Mouse (Mus musculus) heart, embryonic 16.5 days (tissue): ENCODE results near the gene Poglut1. TPM values are rescaled to one million over a fixed set of nuclear protein-coding genes. Genes with fewer than 3 reads are reported as not detected.
A peak's percentile ranks its signal among the peaks of the same experiment; 100 is the strongest.

Source experiments
- ATAC-seq: fragments of 200-750 bp; cut with Nextera tagmentation; replicated peaks from 2 replicates; pipeline ENCODE4 v1.8.0; 2017; ENCODE audit warnings: moderate number of reproducible peaks; ENCODE audit not compliant: insufficient read depth, low FRiP score; ENCODE audit errors: extremely low read depth
- H3K27ac ChIP-seq: fragments of 300-500 bp; sonication (generic); 2 replicates; pipeline ENCODE4 v1.5.1; 2014; ENCODE audit warnings: mild to moderate bottlenecking, low read length, control low read depth, moderate library complexity
- H3K27me3 ChIP-seq: fragments of 300-500 bp; sonication (generic); 2 replicates; pipeline ENCODE4 v1.6.1; 2014; ENCODE audit warnings: low read length, mixed read lengths; ENCODE audit not compliant: control insufficient read depth, insufficient read depth
- H3K36me3 ChIP-seq: fragments of 300-500 bp; sonication (generic); 2 replicates; pipeline ENCODE4 v1.6.1; 2014; ENCODE audit not compliant: control insufficient read depth, insufficient read depth
- H3K4me1 ChIP-seq: fragments of 300-500 bp; sonication (generic); 2 replicates; pipeline ENCODE4 v1.6.1; 2014; ENCODE audit warnings: low read length, mixed read lengths; ENCODE audit not compliant: control insufficient read depth, insufficient read depth
- H3K4me2 ChIP-seq: fragments of 300-500 bp; sonication (generic); 2 replicates; pipeline ENCODE4 v1.6.1; 2014; ENCODE audit warnings: low read depth, mild to moderate bottlenecking, control low read depth, low read length
- H3K4me3 ChIP-seq: fragments of 300-500 bp; sonication (generic); 2 replicates; pipeline ENCODE4 v1.5.1; 2014; ENCODE audit warnings: mild to moderate bottlenecking, control low read depth, low read length
- H3K9ac ChIP-seq: fragments of 300-500 bp; sonication (generic); 2 replicates; pipeline ENCODE4 v1.6.1; 2014; ENCODE audit warnings: low read length, control low read depth
- H3K9me3 ChIP-seq: fragments of 300-500 bp; sonication (generic); replicated peaks from 2 replicates; pipeline ENCODE4 v1.6.1; 2016; ENCODE audit warnings: low read length; ENCODE audit not compliant: control insufficient read depth
- WGBS: fragments of 180-500 bp; shearing (Covaris S2); extraction: QIAGEN DNeasy Blood & Tissue Kit; methylation state at CpG from one replicate; pipeline ENCODE4 v1.1.7; 2014; 5-methylcytosine and 5-hydroxymethylcytosine counted together
- polyA plus RNA-seq: library from polyadenylated mRNA; unstranded; fragments of >200 nt; fragmentation: Nextera tagmentation; extraction: Ambion mirVana; gene quantifications from 2 replicates; pipeline ENCODE4 v1.2.1, GENCODE M21; 2015

Poglut1 gene
- polyA plus RNA-seq, 1 experiment from 2014 or later, result 28.9 TPM

DNA sequence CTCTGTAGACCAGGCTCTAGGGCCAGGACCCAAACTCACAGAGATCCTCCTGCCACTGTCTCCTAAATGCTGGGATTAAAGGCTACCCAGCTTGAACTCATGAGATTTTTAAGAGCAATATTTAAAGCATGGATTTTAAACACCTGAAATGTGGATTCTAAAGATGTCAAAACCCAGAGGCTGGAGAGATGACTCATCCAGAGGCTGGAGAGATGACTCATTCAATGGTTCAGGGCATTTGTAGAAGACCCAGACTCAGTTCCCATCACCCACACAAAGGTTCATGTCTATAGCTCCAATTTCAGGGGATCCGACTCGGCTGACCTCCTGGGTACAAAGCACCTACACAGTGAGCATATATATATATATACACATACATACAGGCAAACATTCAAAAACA, 30.9 kb downstream of the Poglut1 start:
- H3K27ac ChIP-seq, result no peak overlapping the region
- no peak overlapping the region for H3K4me3 ChIP-seq
- peaks cover 16% of the 10 kb centered on the region; the same call in 1 of the 2 replicates for H3K36me3 ChIP-seq
- peaks cover 10% of the 10 kb centered on the region for H3K4me1 ChIP-seq
- H3K9me3 ChIP-seq, result no peaks in the 10 kb centered on the region
- H3K4me2 ChIP-seq, result no peak overlapping the region
- ATAC-seq, result no peak
- no peak overlapping the region for H3K9ac ChIP-seq
- H3K27me3 ChIP-seq, result no peaks in the 10 kb centered on the region
- WGBS, result 97% methylated on average over 2 of the region's 2 CpGs

DNA sequence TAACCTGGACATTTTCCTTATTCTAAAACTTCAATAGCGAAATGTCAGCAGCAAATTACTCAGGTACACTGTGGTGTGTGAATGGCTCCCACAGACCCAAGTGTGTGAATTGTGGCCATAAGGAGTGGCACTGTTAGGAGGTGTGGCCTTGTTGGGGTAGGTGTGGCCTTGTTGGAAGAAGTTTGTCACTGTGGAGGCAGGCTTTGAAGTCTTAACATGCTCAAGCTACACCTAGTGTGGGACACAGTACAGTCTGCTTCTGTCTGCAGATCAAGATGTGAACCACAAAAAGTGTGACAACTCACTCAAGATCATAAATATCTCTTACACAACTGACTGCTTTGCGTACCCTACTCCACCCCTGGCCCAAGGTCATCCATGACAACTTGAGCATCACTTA, 39.2 kb downstream of the Poglut1 start:
- no peak for ATAC-seq
- Histone ChIP-seq H3K4me1 (no peaks in the 10 kb centered on the region), H3K4me3 (no peak overlapping the region), H3K9me3 (no peaks in the 10 kb centered on the region), H3K36me3 (peaks cover 22% of the 10 kb centered on the region), H3K27me3 (no peaks in the 10 kb centered on the region), H3K9ac (no peak overlapping the region), H3K4me2 (no peak overlapping the region), H3K27ac (no peak overlapping the region)
- WGBS, result 89% methylated on average over 2 of the region's 2 CpGs

DNA sequence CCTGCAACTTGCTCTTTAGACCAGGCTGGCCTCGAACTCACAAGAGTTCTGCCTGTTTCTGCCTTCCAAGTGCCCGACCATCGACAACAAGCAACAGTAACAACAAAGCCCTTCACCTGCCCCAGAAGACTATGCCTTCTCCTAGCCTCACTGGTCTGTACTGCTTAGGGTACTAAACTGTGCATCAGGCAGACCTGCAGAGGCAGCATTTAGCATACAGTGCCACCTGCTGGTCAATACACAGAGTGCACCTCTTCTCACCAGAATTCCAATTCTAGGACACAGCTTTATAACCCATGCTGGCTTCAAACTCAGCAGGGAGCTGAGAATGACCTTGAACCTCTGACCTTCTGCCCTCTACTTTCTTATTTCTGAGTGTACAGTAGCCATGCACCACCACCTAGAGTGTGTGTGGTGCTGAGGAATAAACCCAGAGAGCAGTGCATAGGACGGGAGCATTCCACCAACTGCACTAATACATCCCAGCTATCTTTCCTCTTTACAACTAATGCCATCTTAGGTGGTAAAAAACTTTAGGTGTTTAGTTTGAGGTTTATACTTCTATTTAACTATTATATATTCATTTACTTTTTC, 43.9 kb downstream of the Poglut1 start:
- Histone ChIP-seq H3K27ac (no peak overlapping the region), H3K36me3 (peaks cover 31% of the 10 kb centered on the region)
- 64% methylated on average over 4 of the region's 4 CpGs for WGBS

DNA sequence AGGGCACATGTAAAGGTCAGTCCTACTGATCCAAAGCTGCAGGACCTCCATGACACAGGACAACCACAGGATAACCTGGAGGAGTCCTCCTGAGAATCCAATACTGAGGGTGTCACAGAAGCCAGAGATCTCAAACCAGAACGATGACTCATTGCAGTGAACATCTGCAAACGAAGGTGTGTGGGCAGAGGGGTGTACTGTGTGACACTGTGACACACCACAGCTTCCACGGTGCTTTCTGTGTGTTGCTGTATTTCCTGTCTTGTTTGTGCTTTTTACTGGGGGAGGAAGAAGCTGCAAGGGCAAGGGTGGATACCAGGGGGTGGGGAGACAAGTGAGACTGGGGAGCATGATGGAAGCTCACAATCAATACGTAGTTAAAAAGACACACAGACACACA, 46.5 kb downstream of the Poglut1 start:
- no peak overlapping the region for H3K4me3 ChIP-seq
- no peak overlapping the region for H3K4me2 ChIP-seq
- no peaks in the 10 kb centered on the region for H3K4me1 ChIP-seq
- H3K9me3 ChIP-seq, result no peaks in the 10 kb centered on the region
- H3K9ac ChIP-seq, result no peak overlapping the region
- ATAC-seq, result no peak
- H3K27ac ChIP-seq, result no peak overlapping the region
- 82% methylated on average over 4 of the region's 4 CpGs for WGBS
- H3K27me3 ChIP-seq, result no peaks in the 10 kb centered on the region
- peaks cover 38% of the 10 kb centered on the region for H3K36me3 ChIP-seq

More for the DNA sequence above, 43.9 kb downstream of the Poglut1 start:
- Histone ChIP-seq H3K4me2 (no peak overlapping the region), H3K4me1 (no peaks in the 10 kb centered on the region), H3K27me3 (no peaks in the 10 kb centered on the region), H3K9me3 (no peaks in the 10 kb centered on the region), H3K4me3 (no peak overlapping the region), H3K9ac (no peak overlapping the region)
- peak; percentile 74; the same call in 1 of the 2 replicates for ATAC-seq

DNA sequence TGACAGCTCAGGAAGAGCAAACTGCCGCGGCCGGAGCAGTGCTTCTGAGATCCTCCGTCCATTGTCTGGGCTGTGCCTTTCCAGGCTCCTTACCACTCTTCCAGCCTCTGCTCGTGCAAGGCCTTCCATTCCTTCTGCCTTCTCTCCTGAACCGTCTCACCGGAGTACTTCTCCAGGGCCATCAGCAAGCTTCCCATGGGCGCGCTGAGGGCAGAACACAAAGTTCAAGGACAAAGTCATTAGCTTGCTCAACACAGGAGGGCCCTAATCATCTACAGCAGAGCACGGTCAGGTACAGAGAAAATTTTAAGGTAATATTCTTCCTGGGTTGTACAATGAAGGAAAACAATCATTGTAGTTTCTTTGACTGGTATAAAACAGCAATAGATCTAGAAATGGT, 47.6 kb downstream of the Poglut1 start:
- ATAC-seq, result no peak
- no peaks in the 10 kb centered on the region for H3K4me1 ChIP-seq
- H3K4me3 ChIP-seq, result no peak overlapping the region
- peaks cover 41% of the 10 kb centered on the region for H3K36me3 ChIP-seq
- no peaks in the 10 kb centered on the region for H3K9me3 ChIP-seq
- H3K27ac ChIP-seq, result no peak overlapping the region
- H3K27me3 ChIP-seq, result no peaks in the 10 kb centered on the region
- no peak overlapping the region for H3K4me2 ChIP-seq
- H3K9ac ChIP-seq, result no peak overlapping the region
- 85% methylated on average over 10 of the region's 10 CpGs for WGBS

DNA sequence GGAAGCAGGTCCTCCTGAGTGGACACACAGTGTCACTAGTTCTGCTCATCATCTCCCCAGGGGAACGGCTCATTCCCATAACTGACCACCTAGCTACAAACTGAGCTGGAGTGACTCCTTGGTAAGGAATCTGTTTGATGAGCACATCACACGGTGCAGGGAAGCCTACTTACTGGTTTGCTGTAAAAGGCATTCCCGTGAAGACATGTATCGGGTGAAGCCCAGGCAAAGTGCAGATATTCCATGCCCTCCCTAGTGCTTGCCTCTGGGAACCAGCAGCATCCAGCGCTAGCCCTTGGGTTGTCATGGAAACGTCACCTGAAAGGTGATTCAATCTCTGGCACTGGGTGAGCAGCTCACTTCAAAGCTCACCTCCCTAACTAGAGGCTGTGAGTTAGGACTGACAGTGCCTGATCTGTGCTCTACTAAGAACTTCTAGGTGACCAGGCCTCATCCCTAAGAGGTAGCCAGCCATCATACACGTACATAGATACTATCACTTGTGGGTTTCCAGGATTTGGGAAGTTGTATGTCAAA, 53.4 kb downstream of the Poglut1 start:
- Histone ChIP-seq H3K9me3 (no peaks in the 10 kb centered on the region), H3K27me3 (no peaks in the 10 kb centered on the region), H3K4me3 (no peak overlapping the region), H3K36me3 (peaks cover 24% of the 10 kb centered on the region; the same call in 1 of the 2 replicates), H3K9ac (no peak overlapping the region), H3K4me2 (no peak overlapping the region), H3K27ac (no peak overlapping the region), H3K4me1 (no peaks in the 10 kb centered on the region)
- ATAC-seq, result no peak
- 79% methylated on average over 7 of the region's 7 CpGs for WGBS

DNA sequence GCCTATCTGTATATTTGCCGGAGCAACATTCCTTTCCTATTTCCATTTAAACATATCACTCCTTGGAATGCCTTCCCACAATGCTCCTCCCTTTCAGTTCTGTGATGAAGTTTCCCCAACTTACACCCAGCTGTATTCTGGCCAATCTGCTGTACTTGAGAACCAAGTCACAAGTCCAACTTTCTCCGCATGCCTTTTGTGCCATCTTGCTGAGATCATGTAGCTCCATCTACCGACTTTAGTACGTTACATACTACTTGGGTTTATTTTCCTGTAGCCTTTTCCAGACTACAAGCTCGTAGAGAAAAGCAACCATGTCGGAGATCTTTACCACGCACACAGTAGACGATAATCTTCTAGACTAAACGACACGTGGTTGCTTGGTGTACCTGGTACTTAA, 56.2 kb downstream of the Poglut1 start:
- no peak for ATAC-seq
- no peak overlapping the region for H3K9ac ChIP-seq

DNA sequence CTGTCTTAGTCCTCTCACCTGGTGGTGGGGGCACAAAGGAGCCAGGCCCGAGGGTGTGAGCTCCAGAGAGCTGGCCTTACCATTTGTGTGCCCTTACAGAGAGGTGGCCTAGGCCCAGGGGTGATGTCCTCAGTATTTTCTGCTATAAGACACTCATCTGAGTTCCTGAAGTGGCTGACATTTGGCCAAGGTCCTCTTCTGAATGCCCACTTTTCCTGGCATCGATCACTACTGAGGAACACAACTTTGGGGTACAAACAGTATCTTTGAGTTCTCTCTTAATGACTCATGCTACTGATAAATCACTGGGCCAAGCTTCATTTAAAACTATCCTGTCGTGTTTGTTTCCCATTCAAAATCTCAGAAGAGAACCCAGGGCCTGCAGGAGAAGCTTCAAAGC, 57.5 kb downstream of the Poglut1 start:
- no peak overlapping the region for H3K4me2 ChIP-seq
- 76% methylated on average over 3 of the region's 3 CpGs for WGBS
- peaks cover 6% of the 10 kb centered on the region; the same call in 1 of the 2 replicates for H3K36me3 ChIP-seq
- H3K4me3 ChIP-seq, result no peak overlapping the region
- no peak overlapping the region for H3K9ac ChIP-seq
- no peak for ATAC-seq
- no peaks in the 10 kb centered on the region for H3K4me1 ChIP-seq
- no peaks in the 10 kb centered on the region for H3K9me3 ChIP-seq
- no peaks in the 10 kb centered on the region for H3K27me3 ChIP-seq
- no peak overlapping the region for H3K27ac ChIP-seq

More for the DNA sequence above, 56.2 kb downstream of the Poglut1 start:
- H3K36me3 ChIP-seq, result peaks cover 15% of the 10 kb centered on the region; the same call in 1 of the 2 replicates
- no peaks in the 10 kb centered on the region for H3K9me3 ChIP-seq
- 70% methylated on average over 10 of the region's 10 CpGs for WGBS
- H3K27me3 ChIP-seq, result no peaks in the 10 kb centered on the region
- no peak overlapping the region for H3K4me2 ChIP-seq
- no peaks in the 10 kb centered on the region for H3K4me1 ChIP-seq
- H3K27ac ChIP-seq, result no peak overlapping the region
- H3K4me3 ChIP-seq, result no peak overlapping the region

DNA sequence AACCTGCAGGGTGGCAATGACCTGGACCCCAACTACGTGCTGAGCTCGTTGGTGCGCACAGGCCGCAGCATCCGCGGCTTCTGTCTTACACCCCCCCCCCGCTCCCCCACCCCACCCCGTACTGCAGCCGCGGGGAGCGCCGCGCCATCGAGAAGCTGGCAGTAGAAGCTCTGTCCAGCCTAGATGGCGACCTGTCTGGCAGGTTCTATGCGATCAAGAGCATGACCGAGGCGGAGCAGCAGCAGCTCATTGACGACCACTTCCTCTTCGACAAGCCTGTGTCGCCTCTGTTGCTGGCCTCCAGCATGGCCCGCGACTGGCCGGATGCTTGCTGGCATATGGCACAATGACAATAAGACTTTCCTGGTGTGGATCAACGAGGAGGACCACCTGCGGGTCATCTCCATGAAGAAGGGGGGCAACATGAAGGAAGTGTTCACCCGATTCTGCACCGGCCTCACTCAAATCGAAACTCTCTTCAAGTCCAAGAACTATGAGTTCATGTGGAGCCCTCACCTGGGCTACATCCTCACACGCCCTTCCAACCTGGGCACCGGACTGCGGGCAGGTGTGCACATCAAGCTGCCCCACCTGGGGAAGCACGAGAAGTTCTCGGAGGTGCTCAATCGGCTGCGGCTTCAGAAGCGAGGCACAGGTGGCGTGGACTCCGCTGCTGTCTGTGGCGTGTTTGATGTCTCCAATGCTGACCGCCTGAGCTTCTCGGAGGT, 66.3 kb downstream of the Poglut1 start:
- H3K36me3 ChIP-seq, result no peaks in the 10 kb centered on the region
- WGBS, result 26% methylated on average over 42 of the region's 42 CpGs
- H3K4me1 ChIP-seq, result peaks cover 8% of the 10 kb centered on the region; the same call in 1 of the 2 replicates
- 0 out of 2 replicates have a peak, but pooled peaks cover 4% of the 10 kb centered on the region for H3K9me3 ChIP-seq
- H3K27me3 ChIP-seq, result 0 out of 2 replicates have a peak, but pooled peaks cover 2% of the 10 kb centered on the region
- peak overlapping the region; percentile 55 for H3K9ac ChIP-seq
- H3K4me2 ChIP-seq, result peak overlapping the region; percentile 76
- peak overlapping the region; percentile 51 for H3K4me3 ChIP-seq
- no peak overlapping the region for H3K27ac ChIP-seq
- no peak for ATAC-seq
